Mouse (Mus musculus) heart, postnatal 25 days (tissue): ENCODE data around the gene Tmprss9. TPM values are rescaled to one million over a fixed set of nuclear protein-coding genes. Genes with fewer than 3 reads are reported as not detected.

Source experiments
- DNase-seq: peaks from one replicate; pipeline ENCODE4 v3.0.0; 2022; ENCODE audit warnings: low spot score
- intact Hi-C: fragments of 180-260 bp; cut with DNase I; formaldehyde crosslinking; loops from one replicate; pipeline ENCODE4 v1.15.1; 2025
- total RNA-seq, 2 experiments: library from RNA; stranded (reverse); gene quantifications; 2 replicates each; pipeline ENCODE4 v1.2.3; 2021

Tmprss9 gene
- total RNA-seq, 2 experiments from 2014 or later, result not detected

DNA sequence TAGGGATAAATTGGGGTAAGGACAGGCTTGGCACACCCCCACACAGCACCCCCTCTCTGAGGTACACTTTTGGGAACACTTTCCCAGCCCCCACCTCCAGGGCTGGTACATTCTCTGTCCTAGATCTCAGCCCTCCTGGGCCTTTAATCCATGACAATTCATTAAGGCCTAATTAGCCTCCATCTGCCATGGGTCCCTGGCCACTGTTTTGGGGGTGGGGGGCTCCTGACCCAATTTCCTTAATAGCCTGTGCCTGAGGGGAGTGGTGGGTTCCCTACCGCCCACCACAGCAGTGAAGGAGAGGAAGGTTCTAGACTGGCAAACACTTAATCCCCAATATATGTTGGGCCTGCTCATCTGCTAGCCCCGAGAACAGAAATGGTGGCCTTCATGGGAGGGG, 30.0 kb upstream of the Tmprss9 start:
- DNase-seq, result no peak
- intact Hi-C loops, result no loop called here

DNA sequence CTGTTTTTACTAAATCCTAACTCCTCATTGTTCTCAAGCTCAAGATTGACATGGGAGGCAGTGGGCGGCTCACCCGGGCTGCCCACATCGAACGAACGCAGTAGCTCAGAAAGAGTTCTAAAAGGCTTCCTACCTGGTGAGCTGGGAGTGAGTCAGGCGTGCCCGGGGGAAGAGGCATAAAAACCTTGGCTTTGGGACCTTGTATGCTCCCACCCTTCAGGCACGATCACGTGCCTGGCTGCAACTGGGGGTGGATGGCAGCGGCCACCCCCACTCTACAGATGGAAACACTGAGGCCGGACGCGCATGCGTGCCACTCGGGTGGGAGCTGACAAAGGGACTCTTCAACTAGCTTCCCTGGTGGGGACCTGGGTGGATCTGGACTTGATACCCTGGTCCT, 29.3 kb upstream of the Tmprss9 start:
- intact Hi-C loops, result no loop called here
- no peak for DNase-seq

DNA sequence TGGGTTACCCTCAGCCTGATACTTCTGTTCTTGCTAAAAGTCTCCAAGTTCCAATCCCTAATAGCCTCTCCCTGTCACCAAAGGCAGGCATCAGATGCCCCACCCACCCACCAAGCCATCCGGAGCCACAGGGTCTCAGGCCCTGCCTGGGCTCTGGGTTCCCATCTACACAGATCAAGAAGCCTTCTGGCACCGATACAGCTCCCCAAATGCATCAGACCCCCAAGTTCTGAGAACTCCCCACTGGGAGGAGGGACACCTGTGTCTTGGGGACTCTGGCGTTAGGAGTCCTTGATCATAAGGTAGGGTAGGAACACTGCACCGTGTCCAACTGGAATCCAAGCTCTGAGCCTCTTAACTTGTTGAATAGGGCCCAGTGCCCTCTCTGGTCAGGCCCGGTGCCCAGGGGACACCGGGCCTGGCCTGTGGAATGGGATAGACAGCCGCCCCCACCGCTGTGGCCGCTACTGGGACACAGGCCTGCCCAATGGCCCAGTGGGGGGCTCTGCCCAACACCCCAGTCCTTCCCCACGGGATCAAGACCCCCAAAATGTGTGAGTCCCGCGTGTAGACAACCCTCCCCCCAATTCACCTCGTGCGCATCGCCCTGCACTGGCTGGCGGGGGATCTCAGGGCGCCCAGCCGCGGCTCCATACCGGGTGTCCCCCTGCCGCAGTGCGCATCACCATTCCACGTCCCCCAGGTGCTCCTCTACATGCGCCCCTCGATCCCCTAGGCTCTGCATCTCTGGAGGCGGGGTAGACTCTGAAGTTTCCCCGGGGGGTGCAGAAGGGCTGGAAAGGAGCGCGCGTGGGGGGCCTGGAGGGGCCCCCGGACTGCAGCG, 28.3 kb upstream of the Tmprss9 start:
- intact Hi-C loops, result no loop called here
- no peak for DNase-seq

DNA sequence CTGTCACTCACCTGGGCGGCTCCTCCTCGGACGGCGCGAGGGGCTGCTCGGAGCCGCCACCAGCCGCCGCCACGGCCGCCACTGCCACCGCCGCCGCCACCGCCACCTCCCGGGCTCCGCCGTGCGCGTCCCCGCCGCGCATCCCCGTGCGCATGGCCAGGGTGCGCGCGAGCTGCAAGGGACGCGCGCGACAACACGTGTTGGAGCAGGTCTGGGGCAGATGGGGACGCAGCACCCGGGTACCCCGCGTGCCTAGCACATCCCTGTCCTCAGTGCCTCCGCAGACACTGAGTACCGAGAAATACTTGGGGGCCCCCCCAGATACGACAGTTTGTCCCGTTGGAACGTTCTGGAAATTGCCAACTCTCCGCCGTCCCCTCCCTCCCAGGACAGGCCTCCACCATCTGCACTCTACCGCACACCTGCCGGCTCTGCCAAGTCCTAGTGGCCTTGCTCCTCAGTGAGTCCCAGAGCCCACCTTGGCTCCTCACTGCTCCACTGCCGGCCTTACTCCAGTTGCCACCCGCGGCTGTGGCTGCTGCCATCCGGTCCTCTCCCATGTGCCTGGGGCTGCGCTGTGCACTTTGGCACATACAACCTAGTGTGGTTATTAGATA, 27.6 kb upstream of the Tmprss9 start, which contains the start of gene Lingo3:
Lingo3 (minus strand) TSS at position 109 of the 617 bp plus-strand sequence.
- DNase-seq, result no peak
- intact Hi-C loops, result no loop called here

DNA sequence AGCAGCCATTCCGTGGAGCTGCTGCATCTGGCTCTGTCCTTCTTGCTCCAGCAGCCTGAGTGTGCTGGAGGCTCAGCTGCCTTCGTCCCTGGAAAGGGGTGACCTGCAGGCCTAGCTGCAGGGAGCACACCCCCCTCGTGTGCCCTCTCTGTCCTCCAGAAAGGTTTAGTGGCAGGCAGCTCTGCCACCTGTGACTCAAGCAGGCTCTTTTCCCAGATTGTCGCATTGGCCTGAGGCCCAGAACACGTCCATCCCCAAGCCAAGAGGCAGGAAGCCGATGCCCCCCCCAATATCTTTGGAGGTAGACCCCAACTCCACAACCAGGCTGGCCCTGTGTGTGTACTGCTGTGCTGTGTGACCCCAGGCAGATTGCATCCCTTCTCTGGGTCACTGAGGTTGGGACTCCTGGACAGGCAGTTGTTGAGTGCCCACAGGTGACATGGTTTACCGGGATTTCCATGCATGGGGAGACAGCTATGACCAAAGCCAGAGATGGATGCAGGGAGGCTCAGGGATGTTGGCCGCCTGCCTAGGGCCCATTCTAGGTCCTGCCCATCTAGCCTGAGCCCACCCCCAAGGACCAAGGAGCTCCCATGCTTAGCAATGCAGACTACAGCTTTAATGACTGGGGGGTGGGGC, 26.5 kb upstream of the Tmprss9 start:
- no peak for DNase-seq
- intact Hi-C loops, result no loop called here

DNA sequence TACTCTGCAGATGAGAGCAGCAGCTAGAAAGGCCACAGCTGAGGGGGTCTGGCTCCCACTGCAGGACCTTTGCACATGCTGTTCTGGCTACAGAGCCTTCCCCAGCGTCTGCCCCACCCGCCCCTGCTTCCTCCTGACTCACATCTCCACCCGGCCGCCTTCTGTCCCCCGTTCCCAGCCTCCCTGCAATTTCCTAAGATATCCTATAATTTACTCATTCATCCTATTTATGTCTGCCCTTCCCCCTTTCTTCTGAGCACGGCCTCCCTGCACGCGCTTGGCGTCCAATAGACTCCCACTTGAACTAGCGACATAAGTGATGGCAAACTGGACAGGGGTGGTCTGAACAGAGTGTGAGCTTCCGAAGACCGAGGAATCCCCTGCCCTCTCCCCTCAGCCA, 25.9 kb upstream of the Tmprss9 start:
- no peak for DNase-seq
- intact Hi-C loops, result no loop called here

DNA sequence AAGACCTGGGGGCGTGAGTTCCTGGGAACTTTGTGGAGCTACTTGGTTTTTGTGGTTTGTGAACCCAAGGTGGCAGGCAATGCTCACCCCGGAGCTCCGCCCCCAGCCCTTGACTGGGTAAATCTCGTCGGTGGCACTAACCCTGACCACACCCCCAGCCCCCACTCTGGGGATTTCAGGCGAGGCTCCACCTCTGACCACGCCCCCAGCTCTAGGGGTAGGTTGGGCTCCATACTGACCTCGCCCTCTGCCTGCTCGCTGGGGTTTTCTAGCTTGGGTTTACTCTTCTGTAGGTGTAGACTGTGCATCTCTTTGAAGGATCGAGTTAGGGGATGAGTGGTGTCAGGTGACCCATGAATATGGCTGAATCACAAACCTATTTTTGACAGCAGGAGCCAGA, 23.1 kb upstream of the Tmprss9 start:
- intact Hi-C loops, result no loop called here
- DNase-seq, result no peak

DNA sequence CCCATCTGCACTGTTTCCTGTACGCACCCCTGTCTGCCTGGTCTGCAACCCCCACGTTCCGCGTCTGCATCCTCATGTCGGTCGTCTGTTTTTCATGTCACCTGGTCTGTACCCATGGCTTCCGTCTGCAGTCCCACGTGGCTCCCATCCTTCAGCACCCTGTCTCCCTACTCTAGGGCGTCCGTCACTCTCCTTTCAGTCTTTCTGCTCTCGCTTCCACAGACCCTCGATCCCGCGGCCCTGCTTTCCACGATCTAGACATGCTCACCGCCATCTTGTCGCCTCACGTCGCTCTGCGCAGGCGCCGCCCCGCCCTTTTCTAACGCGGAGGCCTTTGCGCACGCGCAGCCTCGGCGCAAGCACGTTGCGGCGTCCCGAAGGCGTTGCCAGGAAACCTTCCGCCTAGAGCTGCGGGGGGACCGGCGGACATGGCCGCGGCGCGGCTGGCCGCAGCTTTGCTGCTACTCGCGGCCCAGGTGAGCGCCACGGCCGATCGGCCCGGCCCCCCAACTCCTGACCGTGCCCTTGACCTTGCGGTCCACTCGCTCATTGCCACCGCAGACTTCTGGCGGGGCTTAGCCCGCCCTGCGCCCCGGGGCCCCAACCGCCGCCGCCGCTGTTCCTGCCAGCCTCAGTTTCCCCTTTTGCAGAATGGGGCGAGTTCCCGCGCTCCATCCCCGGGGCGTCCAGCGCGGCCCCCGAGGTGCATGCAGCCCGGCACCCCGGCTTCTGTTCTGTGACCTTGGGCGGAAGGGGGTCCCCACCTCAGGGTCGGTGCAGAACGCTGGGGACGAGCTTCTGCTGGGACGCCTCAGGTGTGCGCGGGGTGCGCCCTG, 16.5 kb upstream of the Tmprss9 start, which contains the start of the genes Lsm7 and Sppl2b:
Lsm7 (minus strand) TSS at position 297 of the 836 bp plus-strand sequence.
Sppl2b (plus strand) TSS at position 363 of the 836 bp plus-strand sequence.
- intact Hi-C loops, result no loop called here
- peak; percentile 93 for DNase-seq

DNA sequence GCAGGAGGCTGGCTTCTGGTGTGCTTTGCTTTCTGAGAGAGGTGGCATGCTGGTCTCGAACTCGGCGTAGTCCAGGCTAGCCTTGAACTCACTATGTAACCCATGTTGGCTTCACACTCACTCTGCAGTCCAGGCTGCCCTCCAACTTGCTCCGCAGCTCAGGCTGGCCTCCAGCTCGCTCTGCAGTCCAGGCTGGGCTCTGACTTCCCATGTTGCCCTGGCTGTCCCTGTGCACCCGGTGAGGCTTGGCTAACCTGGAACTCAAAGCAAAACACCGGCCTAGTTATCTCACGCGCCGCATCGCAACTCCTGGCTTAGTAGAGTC, 15.9 kb upstream of the Tmprss9 start:
- intact Hi-C loops, result no loop called here
- no peak for DNase-seq

DNA sequence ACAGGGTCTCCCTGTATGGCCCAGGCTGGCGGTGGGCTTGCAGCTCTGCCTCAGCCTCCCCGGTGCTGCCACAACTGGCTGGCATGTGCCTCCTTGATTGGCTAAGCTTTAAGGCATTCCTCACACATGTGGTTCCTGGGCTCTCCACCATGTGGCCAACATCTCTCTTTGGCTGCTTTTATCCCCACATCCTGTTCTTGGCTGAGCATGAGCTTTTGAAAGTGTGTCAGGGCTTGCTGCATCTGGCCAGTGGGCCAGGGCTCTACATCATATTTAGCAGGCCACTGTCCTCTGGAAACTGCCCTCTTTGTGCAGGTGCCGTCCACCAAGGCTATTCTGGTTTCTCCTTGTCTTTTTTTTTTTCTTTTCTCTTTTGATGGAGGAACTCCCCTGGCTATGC, 15.4 kb upstream of the Tmprss9 start:
- intact Hi-C loops, result no loop called here
- no peak for DNase-seq

DNA sequence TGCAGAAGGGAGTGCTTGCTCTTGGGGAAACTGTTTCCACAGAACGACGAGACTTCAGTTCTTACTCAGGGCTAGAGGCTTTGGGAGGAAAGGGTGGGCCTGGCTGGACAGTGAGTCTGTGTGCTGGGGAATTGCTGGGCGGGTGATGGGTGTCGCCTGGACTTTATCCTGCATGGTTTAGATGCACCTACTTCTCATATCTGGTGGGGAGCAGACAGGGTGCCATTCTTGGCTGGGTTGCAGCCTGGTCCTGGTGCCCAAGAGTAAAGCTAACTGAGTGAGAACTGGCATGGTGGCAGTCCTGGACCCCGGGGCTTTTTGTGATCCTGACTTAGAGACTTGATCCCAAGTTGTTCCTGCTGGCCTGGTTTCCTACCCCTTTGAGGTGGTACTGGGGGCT, 14.7 kb upstream of the Tmprss9 start:
- intact Hi-C loops, result no loop called here
- DNase-seq, result no peak

DNA sequence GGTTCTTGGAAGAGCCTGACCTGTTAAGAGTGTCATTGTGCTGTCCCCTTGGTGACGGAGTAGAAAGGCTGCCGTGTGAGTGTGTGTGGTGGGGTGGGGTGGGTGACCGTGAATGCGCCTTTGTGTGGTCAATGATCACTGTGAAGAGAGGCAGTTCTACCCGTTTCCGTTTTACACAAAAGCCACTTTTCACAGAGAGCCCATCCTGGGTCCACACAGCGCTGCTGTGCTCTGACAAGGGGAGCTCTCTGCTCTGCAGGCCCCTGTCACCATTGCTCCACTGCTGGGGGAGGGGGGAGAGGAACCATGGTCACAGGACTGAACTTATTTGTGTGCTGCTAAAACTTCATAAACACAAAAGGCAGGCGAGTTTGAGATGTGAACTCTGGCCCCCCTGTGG, 14.3 kb upstream of the Tmprss9 start:
- DNase-seq, result no peak
- intact Hi-C loops, result no loop called here

DNA sequence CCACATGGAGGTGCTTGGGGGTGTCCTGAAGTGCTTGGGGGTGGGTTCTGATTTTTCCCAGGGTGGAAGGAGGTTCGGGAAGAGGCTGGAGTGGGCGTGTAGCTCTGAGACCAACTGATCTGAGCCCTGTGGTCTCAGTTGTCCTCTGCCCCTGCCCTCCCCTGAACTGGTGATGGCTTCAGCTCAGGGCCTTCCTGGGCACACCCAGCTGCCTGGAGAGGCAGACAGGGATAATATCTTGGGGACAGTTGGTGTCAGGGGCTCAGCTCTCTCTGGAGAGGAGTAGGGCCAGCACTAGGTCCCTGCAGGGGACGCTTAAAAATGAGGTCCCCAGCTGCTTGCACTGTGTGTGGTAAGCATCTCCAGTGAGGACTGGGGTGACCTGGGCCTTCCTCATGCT, 13.8 kb upstream of the Tmprss9 start:
- no peak for DNase-seq
- intact Hi-C loops, result no loop called here

DNA sequence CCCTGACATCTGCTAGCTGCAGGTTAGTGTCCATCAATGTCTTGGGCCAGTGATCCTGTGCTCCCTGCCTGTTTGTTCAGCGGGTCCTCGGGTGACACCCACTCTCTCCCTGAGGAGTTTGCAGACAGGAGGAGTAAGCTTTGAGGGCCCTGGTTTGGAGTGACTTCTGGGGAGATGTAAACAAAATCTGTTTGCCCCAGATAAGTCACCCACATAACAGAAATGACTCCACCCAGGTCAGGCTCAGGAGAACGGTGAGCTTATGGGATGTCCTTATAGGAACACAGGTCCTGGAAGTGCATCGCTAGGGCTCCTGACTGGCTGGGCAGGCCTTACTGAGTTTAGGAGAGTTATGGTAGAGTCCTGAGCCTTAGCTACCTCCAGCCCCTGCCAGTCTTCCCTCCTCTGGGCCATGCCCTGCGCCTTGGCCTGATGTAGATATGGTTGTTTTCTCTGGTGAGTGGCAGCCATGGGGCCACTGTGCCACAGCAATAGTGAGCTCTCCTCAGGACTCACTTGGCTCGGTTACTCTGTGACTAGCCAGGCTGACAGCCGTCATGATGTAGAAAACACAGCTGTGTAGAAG, 13.2 kb upstream of the Tmprss9 start:
- DNase-seq, result no peak
- intact Hi-C loops, result no loop called here

DNA sequence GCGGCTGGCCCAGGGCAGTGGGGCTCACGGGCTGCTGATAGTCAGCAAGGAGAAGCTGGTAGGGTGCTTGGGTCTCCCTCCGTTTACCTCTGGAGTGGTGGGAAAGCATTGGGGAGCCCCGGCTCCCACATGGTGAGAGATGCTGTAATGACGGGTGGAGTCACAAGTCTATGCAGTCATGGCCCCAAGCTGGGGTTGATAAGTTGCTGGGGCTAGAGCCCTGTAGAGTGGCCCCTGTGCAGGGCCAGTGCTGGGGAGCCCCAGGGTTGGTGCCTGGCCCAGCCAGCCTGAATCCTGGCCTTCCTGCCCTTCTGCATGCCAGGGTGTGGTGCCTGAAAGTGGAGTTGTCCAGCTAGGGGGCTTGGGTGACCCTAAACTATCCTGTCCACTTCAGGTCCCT, 9.3 kb upstream of the Tmprss9 start:
- intact Hi-C loops, result no loop called here
- DNase-seq, result no peak

DNA sequence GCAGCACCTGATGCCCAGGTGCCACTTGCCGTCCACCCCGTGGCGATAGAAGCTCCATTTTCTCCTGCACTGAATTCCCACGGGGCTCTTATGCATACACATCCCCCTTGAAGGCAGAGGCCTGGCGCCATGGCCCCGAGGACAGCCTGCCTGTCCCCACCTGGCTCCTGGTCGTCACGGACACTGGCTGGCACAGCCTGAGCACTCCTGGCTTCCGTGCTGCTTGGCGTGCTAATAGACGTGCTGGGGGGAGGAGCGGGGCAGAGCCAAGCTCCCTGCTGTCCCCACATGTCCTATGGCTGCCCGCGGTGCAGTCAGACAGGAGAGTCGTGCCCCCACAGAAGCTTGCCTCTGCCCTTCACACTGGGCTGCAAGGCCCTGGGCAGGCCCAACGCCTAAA, 7.2 kb upstream of the Tmprss9 start:
- DNase-seq, result no peak
- intact Hi-C loops, result no loop called here

DNA sequence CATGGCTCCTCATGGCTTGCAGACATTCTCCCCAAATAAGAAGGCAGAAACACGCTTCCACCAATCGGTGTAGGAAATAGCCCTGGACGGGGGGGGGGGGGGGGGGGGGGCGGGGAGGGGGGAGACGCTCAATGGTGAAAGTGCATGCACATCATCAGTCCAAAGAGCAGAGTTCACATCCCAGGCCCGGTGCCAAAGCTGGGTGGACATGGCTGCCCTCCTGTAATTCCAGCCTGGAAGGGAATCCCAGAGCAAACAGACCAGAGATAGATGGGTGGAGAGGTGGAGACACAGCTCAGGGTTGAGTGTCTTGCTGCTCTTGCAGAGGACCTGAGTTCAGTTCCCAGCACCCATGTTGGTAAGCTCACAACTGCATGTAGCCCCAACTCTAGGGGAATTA, 655 bp upstream of the Tmprss9 start:
- intact Hi-C loops, result no loop called here
- no peak for DNase-seq

DNA sequence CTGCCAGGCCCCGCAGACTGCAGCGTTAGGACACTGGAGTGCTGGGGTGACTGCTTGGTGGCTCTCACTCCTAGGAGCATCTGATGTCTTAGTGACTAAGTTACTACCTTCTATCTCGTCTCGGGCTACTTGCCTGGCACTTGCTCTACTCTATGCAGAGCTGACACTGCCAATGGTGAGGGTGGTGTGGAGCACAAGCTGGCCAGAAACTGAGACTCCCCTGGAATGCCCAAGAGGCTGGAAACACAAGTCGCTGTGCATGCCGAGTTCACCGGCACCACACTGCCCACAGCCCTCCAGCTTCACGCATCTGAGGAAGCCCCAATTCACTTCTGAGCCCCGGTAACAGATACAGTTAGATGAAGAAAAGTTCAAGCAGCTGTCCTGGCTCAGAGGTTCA, 2.4 kb downstream of the Tmprss9 start:
- intact Hi-C loops, result no loop called here
- no peak for DNase-seq

DNA sequence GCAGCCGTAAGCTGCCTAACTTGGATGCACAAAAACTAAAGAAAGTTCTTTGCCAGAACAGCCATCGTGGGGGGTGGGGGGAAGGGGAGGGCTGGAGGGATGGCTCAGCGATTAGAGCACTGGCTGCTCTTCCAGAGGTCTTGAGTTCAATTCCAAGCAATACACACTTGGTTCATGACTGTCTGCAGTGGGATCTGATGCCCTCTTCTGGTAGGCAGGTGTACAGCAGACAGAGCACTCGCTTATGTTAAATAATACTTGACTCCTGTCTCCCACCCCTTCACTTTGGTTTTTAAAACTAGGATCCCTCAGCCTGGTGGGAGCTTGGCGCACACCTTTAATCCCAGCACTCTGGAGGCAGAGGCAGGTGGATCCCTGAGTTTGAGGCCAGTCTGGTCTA, 4.4 kb downstream of the Tmprss9 start:
- intact Hi-C loops, result loop anchor here (1.0 kb wide), 1 partner anchor 128 kb away; no protein-coding TSS in a partner anchor
- no peak for DNase-seq

DNA sequence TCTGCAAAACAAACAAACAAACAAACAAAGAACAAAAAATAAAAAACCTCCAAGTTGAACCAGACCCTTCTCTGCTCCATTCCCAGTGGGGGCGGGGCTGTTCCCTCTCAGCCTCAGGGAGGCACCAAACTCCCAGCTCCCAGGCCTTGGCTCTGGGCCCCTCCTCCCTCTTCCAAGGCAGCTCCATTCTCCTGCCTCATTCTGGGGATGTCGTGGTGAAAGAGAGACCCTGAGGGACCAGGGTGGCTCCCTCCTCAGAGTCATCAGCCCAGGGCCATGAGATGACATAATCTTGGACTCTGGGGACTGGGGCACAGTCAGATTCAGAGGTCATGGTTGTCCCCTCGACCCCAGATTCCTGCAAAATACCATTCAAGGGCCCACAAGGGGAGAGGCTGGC, 4.9 kb downstream of the Tmprss9 start:
- no peak for DNase-seq
- intact Hi-C loops, result loop anchor here (1.0 kb wide), 1 partner anchor 128 kb away; no protein-coding TSS in a partner anchor
